Mouse (Mus musculus) MEL (cell line): ENCODE data around the gene Akr1b8. TPM values are rescaled to one million over a fixed set of nuclear protein-coding genes. Genes with fewer than 3 reads are reported as not detected.

Experiments
- DNase-seq: peaks from one replicate; pipeline ENCODE4 v3.0.0; 2011; ENCODE audit warnings: low read depth, low spot score
- H3K27ac ChIP-seq: 2 replicates; pipeline ENCODE4 v1.5.1; 2012; ENCODE audit warnings: low read depth, mild to moderate bottlenecking, control low read depth, low read length, moderate library complexity; ENCODE audit not compliant: control insufficient read depth
- H3K27me3 ChIP-seq, 2 experiments: fragments of 150-350 bp in 1 of 2; sonication (generic) in 1 of 2; 2 replicates each; pipeline ENCODE4 v1.6.1; 2012; ENCODE audit warnings: low read length in 2 of 2, mild to moderate bottlenecking in 2 of 2, improper control_type of control experiment in 1 of 2, moderate library complexity in 1 of 2; ENCODE audit not compliant: insufficient read depth in 2 of 2, control insufficient read depth in 1 of 2
- H3K36me3 ChIP-seq, 2 experiments: 2 replicates each; pipeline ENCODE4 v1.6.1; 2012 to 2014; ENCODE audit warnings: low read length in 2 of 2, improper control_type of control experiment in 1 of 2, inconsistent platforms in 1 of 2, mild to moderate bottlenecking in 1 of 2; ENCODE audit not compliant: insufficient read depth in 2 of 2, control insufficient read depth in 1 of 2
- H3K4me1 ChIP-seq, 2 experiments: fragments of 150-350 bp in 1 of 2; sonication (generic) in 1 of 2; 2 replicates each; pipeline ENCODE4 v1.6.1; 2012; ENCODE audit warnings: low read length in 2 of 2, improper control_type of control experiment in 1 of 2, mild to moderate bottlenecking in 1 of 2; ENCODE audit not compliant: insufficient read depth in 2 of 2, control insufficient read depth in 1 of 2
- H3K4me3 ChIP-seq, 2 experiments: fragments of 150-350 bp in 1 of 2; sonication (generic) in 1 of 2; 2 replicates each; pipeline ENCODE4 v1.5.1; 2012; ENCODE audit warnings: low read depth in 2 of 2, low read length in 2 of 2, mild to moderate bottlenecking in 2 of 2, moderate library complexity in 2 of 2, control low read depth in 1 of 2, improper control_type of control experiment in 1 of 2; ENCODE audit not compliant: control insufficient read depth in 1 of 2, insufficient read depth in 1 of 2
- H3K79me2 ChIP-seq: 2 replicates; pipeline ENCODE4 v1.6.1; 2012; ENCODE audit warnings: mild to moderate bottlenecking, low read length, moderate library complexity; ENCODE audit not compliant: control insufficient read depth, poor library complexity, insufficient read depth
- H3K9ac ChIP-seq: 2 replicates; pipeline ENCODE4 v1.6.1; 2012; ENCODE audit warnings: low read depth, mild to moderate bottlenecking, control low read depth, low read length, moderate library complexity; ENCODE audit not compliant: control insufficient read depth, poor library complexity, severe bottlenecking
- H3K9me3 ChIP-seq: fragments of 150-350 bp; sonication (generic); replicated peaks from 2 replicates; pipeline ENCODE4 v1.6.1; 2012; ENCODE audit warnings: mild to moderate bottlenecking, low read length, improper control_type of control experiment, moderate library complexity; ENCODE audit not compliant: insufficient read depth
- CHD1 ChIP-seq: IDR thresholded peaks from 2 replicates; pipeline ENCODE4 v1.6.1; 2012; ENCODE audit warnings: low read depth, mild to moderate bottlenecking, inconsistent platforms, low read length, improper control_type of control experiment
- CHD2 ChIP-seq: IDR thresholded peaks from 2 replicates; pipeline ENCODE4 v1.6.1; 2011; ENCODE audit warnings: low read length, improper control_type of control experiment
- CTCF ChIP-seq, 3 experiments: IDR thresholded peaks in 2 of 3; conservative IDR thresholded peaks in 1 of 3; 2 replicates each; pipeline ENCODE4 v1.5.1; 2011 to 2012; ENCODE audit warnings: low read length in 3 of 3, low read depth in 2 of 3, mild to moderate bottlenecking in 2 of 3, improper control_type of control experiment in 1 of 3, inconsistent platforms in 1 of 3, mixed read lengths in 1 of 3, moderate library complexity in 1 of 3; ENCODE audit not compliant: control insufficient read depth in 1 of 3, insufficient read depth in 1 of 3, poor library complexity in 1 of 3, severe bottlenecking in 1 of 3
- E2F4 ChIP-seq: IDR thresholded peaks from 2 replicates; pipeline ENCODE4 v1.6.1; 2011; ENCODE audit warnings: low read depth, low read length, improper control_type of control experiment, borderline replicate concordance
- ELF1 ChIP-seq: IDR thresholded peaks from 2 replicates; pipeline ENCODE4 v1.6.1; 2014; ENCODE audit warnings: low read depth, mild to moderate bottlenecking, inconsistent platforms, low read length, improper control_type of control experiment, moderate library complexity
- EP300 ChIP-seq, 2 experiments: IDR thresholded peaks; 2 replicates each; pipeline ENCODE4 v1.6.1; 2011; ENCODE audit warnings: improper control_type of control experiment in 2 of 2, low read length in 2 of 2, low read depth in 1 of 2, mild to moderate bottlenecking in 1 of 2
- GABPA ChIP-seq: IDR thresholded peaks from 2 replicates; pipeline ENCODE4 v1.6.1; 2012; ENCODE audit warnings: low read depth, mild to moderate bottlenecking, inconsistent platforms, low read length, improper control_type of control experiment, moderate library complexity
- JUND ChIP-seq: IDR thresholded peaks from 2 replicates; pipeline ENCODE4 v1.6.1; 2011; ENCODE audit warnings: low read depth, mild to moderate bottlenecking, improper control_type of control experiment, low read length
- KAT2A ChIP-seq: conservative IDR thresholded peaks from 2 replicates; pipeline ENCODE4 v1.6.1; 2012; ENCODE audit warnings: low read depth, low read length, improper control_type of control experiment, inconsistent platforms
- MAFK ChIP-seq: IDR thresholded peaks from 2 replicates; pipeline ENCODE4 v1.6.1; 2011; ENCODE audit warnings: low read depth, mild to moderate bottlenecking, low read length, improper control_type of control experiment, borderline replicate concordance
- MAX ChIP-seq: IDR thresholded peaks from 2 replicates; pipeline ENCODE4 v1.6.1; 2011; ENCODE audit warnings: low read length, improper control_type of control experiment
- MAZ ChIP-seq: IDR thresholded peaks from 2 replicates; pipeline ENCODE4 v1.6.1; 2012; ENCODE audit warnings: low read depth, mild to moderate bottlenecking, inconsistent platforms, low read length, improper control_type of control experiment
- MEF2A ChIP-seq: IDR thresholded peaks from 2 replicates; pipeline ENCODE4 v1.6.1; 2014; ENCODE audit warnings: low read depth, mild to moderate bottlenecking, inconsistent platforms, low read length, improper control_type of control experiment; ENCODE audit not compliant: poor library complexity, insufficient replicate concordance, severe bottlenecking; ENCODE audit errors: extremely low read depth
- MXI1 ChIP-seq: IDR thresholded peaks from 2 replicates; pipeline ENCODE4 v1.6.1; 2011; ENCODE audit warnings: mild to moderate bottlenecking, low read depth, low read length, improper control_type of control experiment
- MYB ChIP-seq: IDR thresholded peaks from 2 replicates; pipeline ENCODE4 v1.6.1; 2011; ENCODE audit warnings: mild to moderate bottlenecking, low read depth, low read length, improper control_type of control experiment
- MYC ChIP-seq: IDR thresholded peaks from 2 replicates; pipeline ENCODE4 v1.6.1; 2011; ENCODE audit warnings: low read depth, mild to moderate bottlenecking, low read length, improper control_type of control experiment, moderate library complexity
- RAD21 ChIP-seq: IDR thresholded peaks from 2 replicates; pipeline ENCODE4 v1.6.1; 2011; ENCODE audit warnings: mild to moderate bottlenecking, low read depth, low read length, improper control_type of control experiment
- TBP ChIP-seq: IDR thresholded peaks from 2 replicates; pipeline ENCODE4 v1.8.0; 2011; ENCODE audit warnings: low read depth, low read length, improper control_type of control experiment
- USF2 ChIP-seq, 2 experiments: IDR thresholded peaks; 2 replicates each; pipeline ENCODE4 v1.6.1; 2011 to 2012; ENCODE audit warnings: improper control_type of control experiment in 2 of 2, low read length in 2 of 2, borderline replicate concordance in 1 of 2, inconsistent platforms in 1 of 2, low read depth in 1 of 2, mild to moderate bottlenecking in 1 of 2; ENCODE audit not compliant: insufficient read depth in 1 of 2
- ZKSCAN1 ChIP-seq: IDR thresholded peaks from 2 replicates; pipeline ENCODE4 v1.6.1; 2012; ENCODE audit warnings: low read depth, mild to moderate bottlenecking, inconsistent platforms, low read length, improper control_type of control experiment, moderate library complexity
- ZMIZ1 ChIP-seq: IDR thresholded peaks from 2 replicates; pipeline ENCODE4 v1.6.1; 2012; ENCODE audit warnings: low read depth, mild to moderate bottlenecking, inconsistent platforms, low read length, improper control_type of control experiment, moderate library complexity
- ZNF384 ChIP-seq: IDR thresholded peaks from 2 replicates; pipeline ENCODE4 v1.6.1; 2012; ENCODE audit warnings: low read depth, mild to moderate bottlenecking, inconsistent platforms, low read length, improper control_type of control experiment
- polyA plus RNA-seq, 2 experiments: library from polyadenylated mRNA; stranded (reverse) in 1 of 2; unstranded in 1 of 2; fragments of >175 nt in 1 of 2; fragments of >200 nt in 1 of 2; gene quantifications; 2 replicates each; pipeline versions ENCODE4 v1.2.1 to v1.2.4; 2012; ENCODE audit warnings: low replicate concordance in 2 of 2, low read depth in 1 of 2; ENCODE audit not compliant: insufficient read length in 2 of 2, insufficient read depth in 1 of 2, missing spikeins in 1 of 2
- total RNA-seq: library from RNA; depleted of rRNA; stranded (reverse); fragments of 300-350 nt; gene quantifications from 2 replicates; pipeline ENCODE4 v1.2.3, GENCODE M21; 2012

Gene Akr1b8
- total and polyA plus RNA-seq, 3 experiments: not detected

DNA sequence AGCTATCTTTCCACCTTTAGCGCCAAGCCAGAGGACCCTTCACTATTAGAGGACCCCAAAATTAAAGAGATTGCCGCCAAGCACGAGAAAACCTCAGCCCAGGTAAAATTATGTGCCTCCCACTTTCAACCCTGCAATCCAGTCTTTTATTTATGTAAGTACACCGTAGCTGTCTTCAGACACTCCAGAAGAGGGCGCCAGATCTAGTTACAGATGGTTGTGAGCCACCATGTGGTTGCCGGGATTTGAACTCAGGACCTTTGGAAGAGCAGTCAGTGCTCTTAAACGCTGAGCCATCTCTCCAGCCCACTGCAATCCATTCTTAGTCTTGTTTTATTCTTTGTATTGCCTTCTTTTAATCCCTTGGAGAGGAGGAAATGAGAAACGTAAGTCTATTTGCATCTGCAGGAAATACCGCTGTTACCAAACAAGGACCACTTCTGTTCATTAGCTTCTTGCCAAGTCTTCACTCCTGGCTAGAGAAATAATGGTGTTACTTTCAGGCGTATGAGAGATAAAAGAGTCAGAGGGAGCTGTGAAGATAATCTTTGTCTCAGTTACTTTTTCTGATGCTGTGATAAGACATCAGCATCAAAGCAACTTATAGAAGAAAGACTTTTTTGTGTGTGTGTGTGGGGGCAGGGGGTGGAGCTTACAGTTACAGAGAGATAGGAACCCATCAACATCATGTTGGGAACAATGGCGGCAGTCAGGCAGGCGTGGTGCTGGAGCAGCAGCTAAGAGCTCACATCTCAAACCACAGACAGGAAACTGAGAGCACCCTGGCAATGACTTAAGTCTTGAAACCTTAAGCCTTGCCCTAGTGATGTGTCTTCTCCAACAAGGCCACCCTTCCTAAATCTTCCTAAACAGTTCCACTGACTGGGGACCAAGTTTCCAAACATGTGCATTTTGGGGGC, 10.6 kb downstream of the Akr1b8 start:
- H3K4me3 ChIP-seq: no peak overlapping the region
- no peaks in the 10 kb centered on the region for H3K79me2 ChIP-seq
- no peak overlapping the region for H3K27ac ChIP-seq
- H3K4me1 ChIP-seq: no peaks in the 10 kb centered on the region
- no peak for DNase-seq
- TF ChIP-seq MAX (no peak), CTCF (IDR thresholded peaks at IDR 0.05 in 2 of 3, conservative IDR thresholded peaks at IDR 0.05 in 1 of 3; ENCODE audit: control insufficient read depth in 1 of 3, insufficient read depth in 1 of 3, low read depth in 2 of 3, low read length in 3 of 3, poor library complexity in 1 of 3, severe bottlenecking in 1 of 3) (peak in 1 of 3 experiments; percentile 6; a peak in 1 of 6 replicates), CHD2 (no peak)
- H3K27me3 ChIP-seq: peaks cover 0 to 1% of the 10 kb centered on the region in 2 experiments; a peak in 1 of 4 replicates
- H3K9ac ChIP-seq: no peak overlapping the region
- no peaks in the 10 kb centered on the region for H3K36me3 ChIP-seq
- H3K9me3 ChIP-seq: no peaks in the 10 kb centered on the region

DNA sequence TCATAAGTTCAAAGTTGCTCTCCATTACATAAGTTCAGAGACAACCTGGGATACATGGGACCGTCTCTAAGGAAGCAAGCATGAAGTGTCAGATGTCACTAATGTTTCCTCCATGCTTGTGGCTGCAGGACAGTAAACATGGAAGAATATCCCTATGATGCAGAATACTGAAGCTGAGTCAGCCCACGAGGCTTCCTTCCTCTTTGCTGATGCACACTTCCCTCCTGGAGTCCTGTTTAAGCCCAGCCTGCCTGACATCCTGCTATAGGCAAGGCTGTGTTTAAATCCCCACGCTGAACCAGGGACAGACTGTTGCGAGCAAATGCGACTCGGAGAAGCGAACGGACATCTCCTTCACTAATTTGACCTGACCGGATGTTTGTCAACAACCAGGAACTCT, 14.1 kb downstream of the Akr1b8 start:
- Histone ChIP-seq H3K9ac (no peak overlapping the region), H3K79me2 (no peaks in the 10 kb centered on the region), H3K4me1 (no peaks in the 10 kb centered on the region), H3K27me3 (peaks cover 0 to 1% of the 10 kb centered on the region in 2 experiments; a peak in 1 of 4 replicates), H3K4me3 (no peak overlapping the region), H3K27ac (no peak overlapping the region), H3K9me3 (no peaks in the 10 kb centered on the region), H3K36me3 (no peaks in the 10 kb centered on the region)
- TF ChIP-seq ZKSCAN1 (no peak), RAD21 (no peak), TBP (no peak), EP300 (IDR thresholded peaks at IDR 0.05; ENCODE audit: low read depth in 1 of 2, low read length in 2 of 2) (no peak), MEF2A (no peak), JUND (no peak), MYB (no peak)
- no peak for DNase-seq

DNA sequence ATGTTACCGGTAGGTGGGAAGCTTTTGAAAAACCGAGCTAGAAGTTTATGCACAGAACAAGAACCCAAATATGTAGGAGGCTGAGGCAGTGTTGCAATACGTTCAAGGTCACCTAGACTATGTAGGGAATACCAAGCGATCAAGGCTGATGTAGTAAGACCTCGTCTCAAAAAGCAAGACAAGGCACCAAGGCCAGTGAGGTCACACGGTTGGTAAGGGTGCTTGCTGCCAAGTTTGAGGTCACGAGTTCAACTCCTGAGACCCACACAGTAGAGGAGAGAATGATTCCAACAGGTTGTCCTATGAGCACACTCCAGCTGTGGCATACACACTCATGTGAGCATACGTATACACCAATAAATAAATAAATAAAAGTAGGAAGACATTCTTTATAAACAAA, 16.2 kb downstream of the Akr1b8 start:
- Histone ChIP-seq H3K79me2 (no peaks in the 10 kb centered on the region), H3K27me3 (peaks cover 0 to 1% of the 10 kb centered on the region in 2 experiments; a peak in 1 of 4 replicates), H3K27ac (no peak overlapping the region), H3K9me3 (no peaks in the 10 kb centered on the region), H3K36me3 (no peaks in the 10 kb centered on the region), H3K4me1 (no peaks in the 10 kb centered on the region), H3K9ac (no peak overlapping the region), H3K4me3 (no peak overlapping the region)
- TF ChIP-seq MXI1: no peak
- no peak for TF ChIP-seq MYC
- TF ChIP-seq CHD1: no peak
- TF ChIP-seq USF2 (IDR thresholded peaks at IDR 0.05; ENCODE audit: borderline replicate concordance in 1 of 2, insufficient read depth in 1 of 2, low read depth in 1 of 2, low read length in 2 of 2): no peak
- TF ChIP-seq GABPA: no peak
- TF ChIP-seq CTCF (IDR thresholded peaks at IDR 0.05 in 2 of 3, conservative IDR thresholded peaks at IDR 0.05 in 1 of 3; ENCODE audit: control insufficient read depth in 1 of 3, insufficient read depth in 1 of 3, low read depth in 2 of 3, low read length in 3 of 3, poor library complexity in 1 of 3, severe bottlenecking in 1 of 3): no peak
- TF ChIP-seq MAFK: no peak
- TF ChIP-seq KAT2A: no peak
- no peak for TF ChIP-seq ELF1
- TF ChIP-seq MAZ: no peak
- TF ChIP-seq CHD2: no peak
- no peak for TF ChIP-seq JUND
- TF ChIP-seq E2F4: no peak
- no peak for TF ChIP-seq MAX
- no peak for TF ChIP-seq ZMIZ1
- no peak for TF ChIP-seq MYB
- TF ChIP-seq ZNF384: no peak
- no peak for TF ChIP-seq MEF2A
- no peak for DNase-seq
